Mouse (Mus musculus) kidney, embryonic 16.5 days (tissue): ENCODE measurements around the gene Nkx3-2. TPM values are rescaled to one million over a fixed set of nuclear protein-coding genes. Genes with fewer than 3 reads are reported as not detected.

ENCODE experiments used
- ATAC-seq: fragments of 200-750 bp; cut with Nextera tagmentation; 2 replicates; pipeline ENCODE4 v1.8.0; 2017; ENCODE audit warnings: moderate TSS enrichment; ENCODE audit not compliant: low FRiP score, low TSS enrichment
- H3K27ac ChIP-seq: fragments of 300-500 bp; sonication (generic); 2 replicates; pipeline ENCODE4 v1.5.1; 2014; ENCODE audit warnings: low read length
- H3K27me3 ChIP-seq: fragments of 300-500 bp; sonication (generic); 2 replicates; pipeline ENCODE4 v1.6.1; 2014; ENCODE audit warnings: low read length, control low read depth, mixed read lengths; ENCODE audit not compliant: insufficient read depth
- H3K36me3 ChIP-seq: fragments of 300-500 bp; sonication (generic); 2 replicates; pipeline ENCODE4 v1.6.1; 2014; ENCODE audit warnings: low read length, control low read depth, mixed read lengths; ENCODE audit not compliant: insufficient read depth
- H3K4me1 ChIP-seq: fragments of 300-500 bp; sonication (generic); 2 replicates; pipeline ENCODE4 v1.6.1; 2014; ENCODE audit warnings: low read length, control low read depth, mixed read lengths; ENCODE audit not compliant: insufficient read depth
- H3K4me2 ChIP-seq: fragments of 300-500 bp; sonication (generic); replicated peaks from 2 replicates; pipeline ENCODE4 v1.6.1; 2014; ENCODE audit warnings: low read depth, low read length
- H3K4me3 ChIP-seq: fragments of 300-500 bp; sonication (generic); 2 replicates; pipeline ENCODE4 v1.5.1; 2014; ENCODE audit warnings: mild to moderate bottlenecking, low read length
- H3K9ac ChIP-seq: fragments of 300-500 bp; sonication (generic); replicated peaks from 2 replicates; pipeline ENCODE4 v1.6.1; 2014; ENCODE audit warnings: low read length
- H3K9me3 ChIP-seq: fragments of 300-500 bp; sonication (generic); 2 replicates; pipeline ENCODE4 v1.6.1; 2016; ENCODE audit warnings: low read length, control low read depth
- WGBS: fragments of 180-500 bp; shearing (Covaris S2); extraction: QIAGEN DNeasy Blood & Tissue Kit; methylation state at CpG from one replicate; pipeline ENCODE4 v1.1.7; 2014; 5-methylcytosine and 5-hydroxymethylcytosine counted together
- polyA plus RNA-seq: library from polyadenylated mRNA; unstranded; fragments of >200 nt; fragmentation: Nextera tagmentation; extraction: Ambion mirVana; gene quantifications from 2 replicates; pipeline ENCODE4 v1.2.1, GENCODE M21; 2015

The Nkx3-2 gene
- polyA plus RNA-seq, 1 experiment from 2014 or later = not detected

- H3K4me3 ChIP-seq = peak overlapping the region; percentile 42
- no peak overlapping the region for H3K9ac ChIP-seq
- peak; percentile 49 for ATAC-seq
- peak overlapping the region; percentile 55 for H3K4me2 ChIP-seq
- WGBS = 1% methylated on average over 35 of the region's 41 CpGs
- no peaks in the 10 kb centered on the region for H3K36me3 ChIP-seq
- peaks cover 91% of the 10 kb centered on the region for H3K27me3 ChIP-seq
- H3K27ac ChIP-seq = no peak overlapping the region
- H3K9me3 ChIP-seq = no peaks in the 10 kb centered on the region
- H3K4me1 ChIP-seq = peaks cover 26% of the 10 kb centered on the region
Observed at GRCm38 (mm10) chr5:41762947-41763730, 1.2 kb downstream of the Nkx3-2 start.

DNA sequence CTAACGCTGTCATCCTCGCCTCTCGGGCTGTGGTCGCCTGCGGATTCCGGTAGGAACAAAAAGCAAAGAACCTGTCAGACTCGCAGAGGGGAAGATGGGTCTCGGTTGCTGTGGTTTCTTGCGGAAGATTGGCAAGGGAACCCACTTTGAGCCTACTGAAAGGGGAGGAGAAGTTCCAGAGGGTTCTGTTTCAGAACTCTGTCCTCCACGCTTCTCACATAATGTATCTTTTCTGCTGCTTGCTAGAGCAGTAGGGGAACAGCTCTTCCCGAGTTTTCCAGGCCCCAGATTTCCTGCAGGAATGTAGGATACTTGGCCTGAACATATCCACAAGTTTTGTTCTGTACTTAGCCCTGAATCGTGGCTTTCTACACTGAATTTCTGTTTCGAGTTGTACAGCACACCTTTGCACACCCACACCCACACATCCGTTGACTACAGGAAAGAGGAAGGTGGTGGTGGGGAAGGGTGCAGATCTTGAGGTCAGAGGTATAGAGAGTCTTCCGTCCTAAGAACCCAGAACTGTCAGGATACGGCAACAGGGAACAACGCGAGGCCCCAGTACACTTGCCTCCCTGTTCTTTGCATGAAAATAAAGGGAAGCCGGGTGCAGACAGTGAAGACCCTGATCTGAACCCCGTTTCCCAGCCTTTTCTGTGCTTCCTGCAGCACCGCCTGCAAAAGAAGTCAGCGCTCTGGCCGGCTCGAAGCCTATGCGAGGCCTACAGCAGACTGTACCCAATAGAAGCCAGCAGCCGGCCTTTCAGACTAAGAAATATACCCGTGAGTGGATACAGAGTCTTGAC lies 2.0 kb downstream of the Nkx3-2 start:
- Histone ChIP-seq H3K4me2 (peak overlapping the region; percentile 24; the same call in 1 of the 2 replicates), H3K4me1 (peaks cover 24% of the 10 kb centered on the region), H3K4me3 (peak overlapping the region; percentile 15), H3K27ac (no peak overlapping the region), H3K27me3 (peaks cover 94% of the 10 kb centered on the region), H3K36me3 (no peaks in the 10 kb centered on the region), H3K9me3 (no peaks in the 10 kb centered on the region), H3K9ac (no peak overlapping the region)
- no peak for ATAC-seq
- WGBS = 6% methylated on average over 27 of the region's 27 CpGs

- under 1% methylated on average over 56 of the region's 56 CpGs for WGBS
- H3K9ac ChIP-seq = no peak overlapping the region
- H3K36me3 ChIP-seq = no peaks in the 10 kb centered on the region
- H3K27ac ChIP-seq = no peak overlapping the region
- peak overlapping the region; percentile 24; the same call in 1 of the 2 replicates for H3K4me2 ChIP-seq
- H3K4me1 ChIP-seq = peaks cover 24% of the 10 kb centered on the region
- H3K9me3 ChIP-seq = no peaks in the 10 kb centered on the region
- ATAC-seq = peak; percentile 40
- peaks cover 94% of the 10 kb centered on the region for H3K27me3 ChIP-seq
- H3K4me3 ChIP-seq = peak overlapping the region; percentile 15
Observed at GRCm38 (mm10) chr5:41761509-41762140, 2.7 kb downstream of the Nkx3-2 start.

- Histone ChIP-seq H3K36me3 (no peaks in the 10 kb centered on the region), H3K9ac (no peak overlapping the region), H3K4me2 (no peak overlapping the region), H3K4me1 (peaks cover 24% of the 10 kb centered on the region), H3K9me3 (no peaks in the 10 kb centered on the region), H3K27ac (no peak overlapping the region), H3K4me3 (0 out of 2 replicates have a peak overlapping the region, but pooled peaks have one; percentile 15), H3K27me3 (peaks cover 94% of the 10 kb centered on the region)
- no peak for ATAC-seq
- WGBS = 3% methylated on average over 22 of the region's 22 CpGs
Observed at GRCm38 (mm10) chr5:41760831-41761508, 3.3 kb downstream of the Nkx3-2 start.

- WGBS = 4% methylated on average over 8 of the region's 8 CpGs
- H3K4me2 ChIP-seq = no peak overlapping the region
Observed at GRCm38 (mm10) chr5:41760071-41760470, 4.2 kb downstream of the Nkx3-2 start.

DNA sequence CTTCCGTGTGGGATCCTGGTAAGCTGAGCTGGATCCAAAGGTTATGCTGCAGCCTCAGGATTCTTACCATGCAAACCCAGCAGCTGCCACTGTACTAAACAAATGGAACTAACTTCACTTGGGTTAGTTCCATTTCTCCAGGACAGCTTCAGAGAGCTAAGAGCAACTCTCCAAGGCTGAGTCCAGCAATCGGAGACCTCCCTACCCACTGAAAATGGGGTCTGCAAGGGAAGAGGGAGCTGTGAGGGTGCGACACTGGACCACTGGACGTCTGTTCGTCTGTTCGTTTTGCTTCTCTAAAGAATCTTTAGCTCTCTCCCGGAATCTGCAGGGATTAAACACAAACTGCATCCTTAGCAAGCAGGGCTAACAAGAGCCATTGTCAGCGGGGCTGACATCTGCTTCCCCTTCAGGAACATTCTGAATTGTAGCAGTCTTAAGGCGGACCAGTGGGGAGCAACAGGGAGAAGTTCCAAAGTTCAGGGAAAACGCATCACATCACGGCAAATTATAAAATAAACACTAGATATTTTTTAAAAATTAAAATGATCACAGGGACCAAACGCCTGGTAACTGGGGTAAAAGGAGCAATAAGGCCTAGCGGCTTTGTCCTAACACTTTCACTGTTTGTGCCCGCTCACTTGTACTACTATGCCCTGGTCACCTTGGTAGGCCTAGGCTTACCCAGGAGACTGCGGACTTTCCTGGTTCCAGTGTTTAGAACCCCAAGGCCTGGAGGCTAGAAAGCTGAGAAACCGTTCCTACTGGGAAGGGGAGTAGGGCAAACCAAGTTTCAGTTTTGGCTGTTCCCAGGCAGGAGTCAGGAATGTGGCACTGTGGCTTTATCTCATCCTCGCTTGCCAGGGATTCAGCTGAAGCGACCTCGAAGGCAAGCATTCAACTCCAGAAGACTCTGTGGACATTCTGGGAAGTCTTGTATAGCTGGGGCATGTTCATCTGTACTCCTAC lies 5.3 kb downstream of the Nkx3-2 start:
- Histone ChIP-seq H3K27ac (no peak overlapping the region), H3K4me2 (no peak overlapping the region), H3K4me1 (peaks cover 16% of the 10 kb centered on the region), H3K4me3 (no peak overlapping the region), H3K9ac (no peak overlapping the region), H3K9me3 (no peaks in the 10 kb centered on the region), H3K36me3 (no peaks in the 10 kb centered on the region), H3K27me3 (peaks cover 97% of the 10 kb centered on the region)
- ATAC-seq = no peak
- WGBS = 7% methylated on average over 19 of the region's 19 CpGs

More at GRCm38 (mm10) chr5:41760071-41760470, 4.2 kb downstream of the Nkx3-2 start:
- Histone ChIP-seq H3K9me3 (no peaks in the 10 kb centered on the region), H3K4me1 (peaks cover 24% of the 10 kb centered on the region), H3K27me3 (peaks cover 97% of the 10 kb centered on the region), H3K27ac (no peak overlapping the region), H3K36me3 (no peaks in the 10 kb centered on the region), H3K9ac (no peak overlapping the region), H3K4me3 (no peak overlapping the region)
- no peak for ATAC-seq

DNA sequence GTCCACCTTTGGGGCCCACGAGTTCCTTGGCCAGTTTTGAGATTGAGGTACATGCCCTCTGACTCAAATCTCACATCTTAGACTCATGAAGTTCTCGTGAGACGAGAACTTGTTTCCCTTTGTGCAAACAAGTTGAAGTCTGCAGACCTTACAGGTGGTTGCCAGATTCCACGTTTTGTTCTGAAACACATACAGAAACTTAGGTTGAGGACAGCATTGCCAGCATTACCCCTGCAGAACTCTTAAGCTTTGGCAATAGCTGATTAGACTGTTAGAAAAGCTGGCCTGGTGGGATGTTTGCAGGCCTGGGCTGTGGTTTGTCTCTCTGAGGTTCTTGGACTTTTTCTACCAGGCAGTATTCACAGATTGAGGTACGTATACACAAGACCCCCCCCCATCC lies 7.0 kb downstream of the Nkx3-2 start:
- WGBS = 4% methylated on average over 5 of the region's 5 CpGs
- H3K27ac ChIP-seq = no peak overlapping the region
- ATAC-seq = no peak
- H3K9ac ChIP-seq = no peak overlapping the region
- H3K36me3 ChIP-seq = no peaks in the 10 kb centered on the region
- no peak overlapping the region for H3K4me3 ChIP-seq
- peaks cover 7% of the 10 kb centered on the region for H3K4me1 ChIP-seq
- H3K4me2 ChIP-seq = no peak overlapping the region
- H3K9me3 ChIP-seq = no peaks in the 10 kb centered on the region
- peaks cover 96% of the 10 kb centered on the region for H3K27me3 ChIP-seq

GRCm38 (mm10) chr5:41756396-41756795 lies 7.9 kb downstream of the Nkx3-2 start:
- ATAC-seq = no peak
- Histone ChIP-seq H3K4me2 (no peak overlapping the region), H3K4me1 (peaks cover under 1% of the 10 kb centered on the region), H3K4me3 (no peak overlapping the region), H3K9me3 (no peaks in the 10 kb centered on the region), H3K27ac (no peak overlapping the region), H3K27me3 (peaks cover 96% of the 10 kb centered on the region), H3K36me3 (no peaks in the 10 kb centered on the region), H3K9ac (no peak overlapping the region)
- 3% methylated on average over 4 of the region's 4 CpGs for WGBS
